Mouse (Mus musculus) frontal cortex, postnatal 10 days (tissue): ENCODE measurements around the gene Lrig1.

Experiments used
- DNase-seq, 2 experiments: peaks; one replicate each; pipeline ENCODE4 v3.0.0; 2022; ENCODE audit warnings: low spot score in 2 of 2, mixed read lengths in 1 of 2

Gene Lrig1

GRCm38 (mm10) chr6:94647574-94648430, 52.2 kb downstream of the Lrig1 start:
- peak; percentile 36 to 46 for DNase-seq

- DNase-seq = no peak
Observed at GRCm38 (mm10) chr6:94646902-94647301, 53.1 kb downstream of the Lrig1 start.

- DNase-seq = no peak
Observed at GRCm38 (mm10) chr6:94646274-94646863, 53.6 kb downstream of the Lrig1 start.

DNA sequence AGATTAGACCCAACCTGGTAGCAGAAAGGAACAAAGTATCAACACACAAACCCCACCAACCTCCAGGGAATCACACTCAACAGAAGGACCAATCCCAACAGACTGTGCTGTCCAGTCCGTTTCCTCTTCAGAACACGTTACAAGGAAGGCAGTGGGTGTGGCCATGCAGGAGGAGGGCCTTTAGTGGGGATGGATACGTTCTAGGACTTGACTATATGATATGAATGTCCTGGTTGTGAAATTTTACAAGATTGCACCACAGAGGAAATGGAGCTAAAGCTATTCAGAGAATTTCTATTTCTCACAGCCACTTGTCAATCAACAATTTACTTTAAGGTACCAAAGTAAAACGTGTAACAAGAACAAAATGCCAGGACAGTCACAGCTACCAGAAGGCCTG, 54.2 kb downstream of the Lrig1 start:
- DNase-seq = no peak

DNA sequence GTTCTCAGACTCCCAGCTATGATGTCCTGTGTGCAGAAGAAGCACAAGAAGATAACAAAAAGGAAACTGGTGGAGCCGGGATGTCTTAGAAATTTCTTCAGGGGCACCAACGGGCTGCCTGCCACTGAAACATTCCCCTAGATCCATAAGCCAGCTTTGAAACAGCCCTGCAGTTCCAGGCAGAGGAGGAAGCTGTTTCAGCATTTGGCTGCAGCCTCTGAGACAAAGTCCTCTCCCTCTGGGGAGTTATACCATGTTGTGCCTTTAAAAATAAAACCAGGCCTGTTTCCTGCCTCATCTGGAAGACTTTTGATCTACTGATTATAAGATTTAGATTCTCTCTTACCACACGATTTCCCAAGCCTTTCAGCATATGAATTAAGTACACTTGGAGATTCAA, 55.3 kb downstream of the Lrig1 start:
- DNase-seq = no peak

- no peak for DNase-seq
Observed at GRCm38 (mm10) chr6:94643989-94644388, 56.0 kb downstream of the Lrig1 start.

GRCm38 (mm10) chr6:94642048-94642447, 57.9 kb downstream of the Lrig1 start:
- DNase-seq = no peak

- DNase-seq = peak in 1 of 2 experiments; percentile 27
Observed at GRCm38 (mm10) chr6:94640297-94640696, 59.7 kb downstream of the Lrig1 start.

DNA sequence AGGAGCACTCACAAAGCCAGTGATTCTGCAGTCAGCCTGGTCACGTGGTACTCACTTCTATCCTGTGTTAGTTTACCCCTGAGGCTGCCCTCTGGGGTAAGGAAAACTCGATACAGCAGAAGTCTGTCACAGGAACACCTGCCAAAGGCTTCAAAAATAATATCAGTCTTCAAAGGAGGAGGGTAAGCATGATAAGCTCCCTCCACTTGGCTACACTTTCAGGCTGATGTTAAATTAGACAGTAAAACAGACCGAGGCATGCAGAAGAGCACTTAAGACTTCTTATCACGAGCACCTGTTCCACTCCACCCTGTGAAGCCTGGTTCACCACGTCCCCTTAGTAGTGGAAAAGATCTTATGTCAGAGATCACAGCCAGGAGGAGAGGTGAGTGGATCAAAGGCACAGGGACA, 62.9 kb downstream of the Lrig1 start:
- no peak for DNase-seq

DNA sequence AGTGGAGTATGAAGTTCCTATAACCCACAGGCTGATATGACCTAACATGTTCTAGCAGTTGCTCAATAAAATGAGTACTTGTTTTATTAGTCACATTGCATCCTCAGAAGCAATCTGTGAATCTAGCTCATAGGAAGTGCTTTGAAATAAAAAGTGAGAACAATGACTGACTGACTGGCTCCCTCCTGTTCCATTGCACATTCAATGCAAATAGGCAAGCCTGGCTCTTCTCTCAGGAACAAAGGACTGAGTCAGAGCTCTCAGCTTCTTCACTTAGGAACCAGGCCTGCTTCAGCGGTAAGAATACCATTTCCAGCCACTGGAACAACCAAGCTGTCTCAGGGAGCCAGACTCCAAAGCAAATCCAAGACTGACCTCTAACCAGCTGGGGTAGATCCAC, 64.6 kb downstream of the Lrig1 start:
- no peak for DNase-seq

- DNase-seq = no peak
Observed at GRCm38 (mm10) chr6:94634710-94635109, 65.2 kb downstream of the Lrig1 start.

GRCm38 (mm10) chr6:94634274-94634673, 65.7 kb downstream of the Lrig1 start:
- DNase-seq = no peak

DNA sequence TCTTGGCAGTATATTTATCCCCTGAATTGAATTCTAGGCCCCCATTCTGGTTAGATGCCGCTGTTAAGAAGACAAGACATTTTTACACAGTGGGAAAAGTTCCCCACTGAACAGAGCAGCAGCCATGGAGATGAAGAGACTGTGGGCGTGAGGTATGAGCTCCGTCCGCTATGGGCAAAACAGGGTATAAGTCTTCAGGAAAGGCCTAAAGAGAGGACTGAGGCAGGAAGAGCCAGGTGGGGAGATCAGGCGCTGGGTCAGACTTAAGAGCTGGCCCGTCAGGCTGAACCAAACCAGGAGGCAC, 68.2 kb downstream of the Lrig1 start:
- DNase-seq = no peak

GRCm38 (mm10) chr6:94631051-94631778, 68.7 kb downstream of the Lrig1 start:
- peak in 1 of 2 experiments; percentile 40 for DNase-seq

- no peak for DNase-seq
Observed at GRCm38 (mm10) chr6:94628787-94629186, 71.2 kb downstream of the Lrig1 start.

DNA sequence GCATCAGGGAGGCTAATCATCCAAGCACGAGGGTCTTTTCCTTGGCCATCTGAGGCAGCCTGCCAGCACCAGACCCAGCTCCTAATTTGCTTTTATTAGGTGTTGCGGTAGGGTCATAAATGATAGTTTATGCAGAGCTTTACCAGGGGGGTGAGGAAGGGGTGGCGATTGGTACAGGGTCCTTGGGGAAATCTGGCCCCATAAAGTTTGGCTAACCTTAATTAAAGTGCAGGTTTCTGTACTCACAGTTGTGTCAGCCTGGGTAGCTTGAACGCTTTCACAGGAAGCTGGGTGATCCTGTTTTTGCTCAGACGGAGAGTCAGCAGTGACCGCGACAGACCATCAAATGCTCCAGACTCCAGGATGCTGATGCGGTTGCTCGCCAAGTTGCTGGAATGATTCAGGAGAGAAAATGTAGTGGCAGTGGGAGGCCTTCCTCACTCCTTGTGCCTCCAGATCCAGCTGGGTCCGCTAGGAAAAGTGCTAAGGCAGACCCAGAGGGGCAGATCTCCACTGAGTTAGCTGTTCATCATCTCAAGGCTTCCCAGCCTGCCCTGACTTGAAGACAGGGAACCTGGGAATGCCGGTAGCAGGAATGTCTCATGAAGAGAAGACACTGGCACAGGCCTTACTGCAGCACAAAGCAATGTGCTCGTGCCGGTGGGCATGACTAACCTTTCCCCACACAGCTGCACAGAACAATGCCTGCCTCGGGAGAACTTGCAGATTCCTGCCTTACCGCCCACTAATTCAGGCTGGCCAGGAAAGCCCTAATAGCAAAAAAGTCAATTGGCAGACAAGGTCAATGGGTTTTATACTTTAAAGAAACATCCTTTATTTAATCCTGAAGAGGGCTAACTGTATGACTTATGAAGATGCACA, 72.0 kb downstream of the Lrig1 start:
- no peak for DNase-seq

DNA sequence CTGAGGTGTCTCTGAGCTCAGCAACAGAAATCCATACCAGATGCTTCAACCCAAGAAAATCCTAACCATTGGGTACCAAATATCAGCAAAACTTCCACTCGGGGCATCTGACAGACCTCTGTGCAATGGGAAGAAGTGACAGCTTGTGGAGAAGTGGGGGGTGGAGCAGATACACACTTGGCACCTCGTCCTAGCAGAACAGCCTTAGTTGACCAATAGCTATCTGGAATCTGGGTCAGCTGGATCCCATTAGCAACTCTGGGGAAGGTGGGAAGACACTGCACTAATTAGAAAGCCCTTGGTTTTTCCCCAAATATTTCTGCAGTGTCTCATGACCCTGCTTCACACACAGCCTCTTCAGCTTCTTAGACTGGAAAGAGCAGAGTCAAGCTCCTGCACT, 73.2 kb downstream of the Lrig1 start:
- DNase-seq = no peak

DNA sequence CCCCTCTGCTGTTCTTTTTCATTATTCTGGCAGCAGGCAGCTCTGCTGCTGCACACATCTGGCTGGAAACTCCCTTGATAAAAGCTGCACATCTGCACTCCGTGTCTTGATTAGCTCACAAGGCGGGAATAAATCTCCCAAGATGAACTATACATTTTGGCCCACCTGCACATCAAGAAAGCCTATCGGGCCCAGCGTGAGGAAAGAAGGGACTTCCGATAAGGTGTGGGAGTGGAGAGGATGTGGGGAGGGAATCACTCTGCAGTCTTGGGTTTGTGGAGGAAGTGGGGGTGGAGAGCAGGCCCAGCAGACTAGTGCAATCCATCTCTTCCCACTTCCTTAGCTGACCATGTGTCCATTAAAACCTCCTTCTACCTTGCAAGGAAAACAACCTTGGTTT, 74.1 kb downstream of the Lrig1 start:
- no peak for DNase-seq

DNA sequence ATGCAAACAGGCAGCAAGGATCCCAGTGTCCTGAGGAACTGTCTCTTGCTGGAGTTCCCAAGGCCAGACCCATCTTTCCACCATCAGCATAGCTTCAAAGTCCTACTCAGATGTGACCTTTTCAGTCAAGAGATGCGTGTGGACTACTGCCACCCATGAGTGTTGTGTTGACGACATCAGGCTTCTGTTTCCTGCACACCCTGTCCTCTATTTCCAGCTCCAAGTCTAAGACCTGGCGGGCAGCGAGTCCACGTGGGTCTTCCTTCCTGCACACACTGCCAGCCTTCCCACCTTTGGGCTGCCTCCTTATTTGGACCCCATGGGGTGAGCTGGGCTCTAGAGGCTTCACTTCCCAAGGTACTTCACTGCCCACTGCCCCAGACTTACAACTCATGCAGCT, 75.4 kb downstream of the Lrig1 start:
- no peak for DNase-seq

GRCm38 (mm10) chr6:94622983-94623382, 77.0 kb downstream of the Lrig1 start:
- DNase-seq = peak in 1 of 2 experiments; percentile 63

DNA sequence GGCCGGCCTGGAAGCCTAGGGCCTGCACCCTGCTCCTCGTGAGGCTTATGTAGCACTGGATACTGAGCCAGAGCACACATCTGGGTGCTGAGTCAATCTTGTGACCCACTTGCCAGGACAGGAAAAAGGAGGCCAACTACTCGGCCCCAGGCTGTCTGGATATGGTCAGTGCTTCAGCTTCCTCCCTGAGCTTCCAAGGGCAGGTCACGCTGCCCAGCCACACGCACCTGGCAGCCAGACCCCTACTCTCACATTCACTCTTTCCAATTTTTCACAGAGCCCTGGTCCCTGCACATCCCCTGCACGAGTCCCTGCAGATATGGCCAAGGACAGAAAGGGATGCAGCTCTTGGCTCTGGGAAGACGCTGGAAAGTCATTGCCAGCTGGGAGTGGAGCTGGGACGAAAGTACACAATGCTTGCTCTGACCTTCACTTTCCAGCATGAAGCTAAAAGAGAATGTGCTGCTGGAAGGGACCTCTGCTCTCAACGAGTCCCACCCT, 79.1 kb downstream of the Lrig1 start:
- DNase-seq = no peak

- no peak for DNase-seq
Observed at GRCm38 (mm10) chr6:94620287-94620686, 79.7 kb downstream of the Lrig1 start.
